Mouse (Mus musculus) WW6 (cell line): ENCODE data around the gene Pwwp2b.

Experiments used
- DNase-seq: peaks from one replicate; pipeline ENCODE4 v3.0.0-alpha.2; 2013; ENCODE audit warnings: low read depth, low spot score

Pwwp2b gene

DNA sequence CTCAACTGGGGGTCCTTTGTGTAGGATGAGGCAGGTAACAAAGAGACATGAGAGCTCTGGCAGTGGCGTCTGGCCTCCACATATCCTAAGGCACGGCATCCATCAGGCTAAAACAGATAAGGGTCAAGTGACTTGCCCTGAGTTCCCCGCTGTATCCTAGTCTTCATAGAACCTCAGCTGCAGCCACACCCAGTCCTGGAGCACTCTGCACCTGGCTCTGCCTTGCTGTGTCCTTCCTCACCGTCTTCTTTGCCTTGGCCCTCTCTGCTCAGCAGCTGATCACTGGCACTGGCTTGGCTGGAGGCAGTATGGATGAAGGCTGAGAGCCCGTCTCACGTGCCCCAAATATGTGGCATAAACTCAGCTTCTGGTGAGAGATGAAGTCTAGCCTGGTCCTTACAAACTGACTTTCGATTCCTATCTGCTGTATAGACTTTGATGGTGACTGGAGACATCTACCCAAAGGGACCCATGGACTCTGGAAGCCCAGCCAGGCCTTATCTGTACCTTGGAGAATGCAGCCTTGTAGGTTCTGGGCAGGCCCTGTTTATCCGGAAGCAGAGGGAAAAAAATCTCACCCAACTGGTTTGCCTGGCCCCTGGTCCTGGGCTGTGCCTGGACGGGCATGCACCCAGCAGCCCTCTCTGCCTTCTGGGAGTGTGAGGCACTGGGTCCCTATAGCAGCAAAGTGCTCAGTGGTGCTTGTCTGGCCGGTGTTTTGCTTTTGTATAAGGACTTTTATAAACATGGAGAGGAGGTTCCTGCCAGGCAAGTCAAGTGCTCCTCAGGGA, 9.7 kb downstream of the Pwwp2b start:
- DNase-seq = no peak

DNA sequence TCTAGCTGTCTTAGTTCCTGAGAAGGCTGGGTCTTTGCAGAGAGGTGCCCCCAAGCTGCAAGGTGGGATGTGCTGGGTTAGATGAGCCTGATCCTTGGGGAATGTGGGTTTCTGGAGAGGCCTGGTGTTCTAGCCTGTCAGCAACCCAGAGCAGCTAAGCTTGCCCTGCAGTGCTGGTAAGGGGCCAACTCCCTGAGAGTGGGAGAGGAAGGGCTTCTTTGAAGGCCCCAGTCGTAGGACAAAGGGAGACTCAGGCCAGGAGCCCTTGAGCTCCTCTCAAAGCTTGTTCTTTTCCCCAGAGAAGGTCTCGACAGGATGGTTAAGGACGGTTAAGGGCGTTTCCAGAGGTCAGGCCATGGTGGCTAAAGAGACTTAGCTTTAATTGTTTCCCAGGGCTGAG, 16.1 kb downstream of the Pwwp2b start:
- no peak for DNase-seq

DNA sequence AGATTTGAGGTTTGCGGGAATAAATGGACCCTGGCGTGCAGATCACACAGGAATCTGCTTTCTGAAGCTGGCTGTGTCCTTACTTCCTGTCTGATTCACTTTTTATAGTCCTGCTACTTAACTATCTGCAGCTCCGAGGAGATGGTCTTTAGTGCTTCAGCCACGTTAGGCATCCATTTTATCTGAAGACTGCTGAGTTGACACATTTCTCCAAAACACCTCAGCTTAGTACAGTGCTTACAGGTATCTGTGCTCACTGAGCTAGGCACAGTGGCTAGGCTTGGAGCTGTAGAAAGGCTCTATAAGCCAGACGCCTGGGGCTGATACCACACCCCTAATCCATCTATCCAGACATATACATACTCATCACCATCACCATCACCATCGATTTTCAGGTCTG, 17.4 kb downstream of the Pwwp2b start:
- no peak for DNase-seq

DNA sequence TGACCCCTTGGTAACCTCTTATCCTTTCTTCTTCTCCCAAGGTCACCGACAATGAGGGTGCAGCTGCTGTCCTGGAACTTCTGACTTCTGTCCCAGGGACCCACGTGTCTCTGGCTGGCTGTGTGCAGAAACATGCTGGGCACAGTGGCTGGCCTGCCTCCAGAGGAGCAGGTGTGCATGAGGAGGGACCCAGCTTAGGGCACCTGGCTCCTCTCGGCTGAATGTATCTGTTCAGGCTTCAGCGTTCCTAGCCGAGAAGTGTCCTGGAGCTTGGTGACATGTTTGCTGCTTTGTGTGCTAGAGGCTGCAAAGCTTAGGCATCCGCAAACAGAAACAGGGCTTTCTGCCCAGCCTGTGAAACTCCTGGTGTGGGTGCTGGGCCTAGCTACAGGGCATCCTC, 18.1 kb downstream of the Pwwp2b start:
- no peak for DNase-seq

DNA sequence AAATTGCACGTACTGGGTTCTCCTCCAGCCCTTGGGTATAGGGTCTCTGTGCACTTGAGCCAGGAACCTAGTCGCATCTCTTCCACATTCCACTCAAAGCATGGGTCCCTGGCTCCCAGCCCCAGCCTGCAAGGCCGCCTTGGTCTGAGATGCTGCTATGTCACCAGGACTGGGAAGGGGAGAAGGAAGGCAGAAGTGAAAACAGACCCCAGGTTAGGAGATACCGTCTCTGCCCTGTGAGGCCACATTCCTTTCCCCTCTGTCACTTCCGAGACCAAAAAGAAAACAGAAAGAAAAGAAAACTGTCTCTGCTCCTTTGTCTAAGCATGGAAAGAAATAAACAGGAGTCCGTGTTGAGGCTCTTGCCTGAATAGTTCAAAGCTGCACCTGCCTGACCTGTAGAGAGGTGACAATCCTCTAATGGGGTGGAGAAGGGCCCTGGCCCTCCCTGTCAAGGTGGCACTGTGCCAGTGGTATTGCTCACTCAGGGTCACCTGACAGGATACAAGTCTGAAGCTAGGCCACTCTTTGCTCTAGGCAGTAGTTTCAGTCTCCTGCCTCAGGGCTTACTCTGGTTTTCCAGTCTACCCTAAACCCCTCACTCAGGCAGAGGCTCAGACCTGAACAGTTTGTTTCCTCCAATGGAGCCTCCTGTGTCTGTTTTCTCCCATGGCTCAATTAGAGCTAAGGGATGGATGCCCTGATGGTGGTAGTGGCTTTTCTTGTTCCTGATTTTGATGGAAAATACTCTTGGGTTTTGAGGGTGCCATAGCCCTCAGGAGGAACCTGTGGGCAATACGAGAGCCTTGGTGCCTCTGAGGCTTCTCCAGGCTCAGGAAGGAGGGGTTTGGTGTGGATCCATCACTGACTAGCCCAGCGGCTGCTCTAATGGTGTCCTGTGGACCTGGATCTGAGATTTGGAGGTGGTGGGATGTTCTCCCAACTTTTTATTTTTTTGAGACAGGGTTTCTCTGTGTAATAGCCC, 18.9 kb downstream of the Pwwp2b start:
- no peak for DNase-seq

DNA sequence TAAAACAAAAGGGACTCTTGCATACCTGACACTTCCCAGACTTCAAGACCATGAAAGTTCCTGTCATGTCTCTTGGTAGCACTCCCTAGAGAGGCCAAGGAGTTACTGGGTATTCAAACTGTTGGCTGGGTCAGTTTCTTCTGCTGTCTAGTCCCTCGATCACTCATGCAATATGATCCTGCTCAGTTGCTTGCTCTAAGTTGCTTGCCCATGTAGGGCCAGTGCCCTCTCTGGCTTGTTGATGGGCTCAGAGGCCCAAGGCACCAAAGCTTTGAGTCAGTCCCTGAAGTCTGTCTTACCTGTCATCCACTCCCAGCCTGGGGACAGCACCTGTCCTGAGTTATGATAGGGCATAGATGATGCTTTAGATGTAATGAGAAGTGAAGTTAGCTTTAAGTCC, 22.5 kb downstream of the Pwwp2b start:
- no peak for DNase-seq

DNA sequence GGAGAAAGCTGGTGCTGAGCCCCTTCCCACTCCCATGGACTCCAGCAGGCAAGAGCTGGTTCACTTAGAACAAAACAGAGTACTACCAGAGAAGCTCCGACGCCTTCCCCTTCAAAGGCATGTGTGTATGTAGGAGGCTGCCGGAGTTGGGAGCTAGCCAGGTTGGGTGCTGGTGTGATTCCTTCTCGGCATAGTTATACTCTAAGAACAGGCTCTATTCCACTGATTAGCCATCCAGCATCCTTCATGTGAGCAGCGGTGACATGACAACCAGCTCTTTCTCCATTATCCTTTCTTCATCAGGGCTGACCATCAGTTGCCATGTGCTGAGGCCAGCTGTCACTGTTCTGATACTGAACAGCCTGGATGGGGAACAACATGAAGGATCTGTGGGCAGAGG, 23.6 kb downstream of the Pwwp2b start:
- no peak for DNase-seq

DNA sequence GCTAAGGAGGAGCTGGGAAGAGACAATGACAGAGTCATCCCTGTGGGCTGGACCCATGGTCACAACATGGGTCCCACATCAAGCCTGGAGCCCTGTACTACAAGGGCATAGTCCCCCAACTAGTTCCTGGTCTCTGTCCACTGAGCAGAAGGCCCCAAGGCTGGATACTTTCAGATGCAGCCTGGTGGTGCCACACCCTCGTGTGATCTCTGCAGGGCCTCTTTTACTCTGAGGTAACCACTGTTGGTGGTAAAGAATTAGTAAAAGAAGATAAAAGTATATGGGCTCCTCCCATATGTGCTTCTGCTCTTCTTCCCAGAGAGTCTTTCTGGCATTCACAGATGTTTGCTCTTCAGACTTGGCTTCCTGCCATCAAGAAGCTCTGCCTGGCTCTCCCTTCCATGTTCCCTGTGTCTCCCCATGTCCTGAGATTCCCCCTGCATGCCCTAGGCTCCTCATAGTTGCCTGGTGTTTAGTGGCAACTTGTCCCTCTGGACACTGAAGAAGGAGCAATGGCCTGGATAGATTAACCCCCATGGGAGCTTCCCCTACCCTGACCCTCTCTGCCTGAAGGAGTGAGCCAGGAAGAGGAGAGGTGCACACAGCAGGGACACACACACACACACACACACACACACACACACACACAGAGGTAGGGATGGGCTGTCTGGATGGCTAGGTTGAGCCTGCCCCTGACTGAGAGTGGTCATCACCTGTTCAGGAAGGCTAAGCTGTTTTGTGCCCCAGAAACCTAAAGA, 24.5 kb downstream of the Pwwp2b start:
- DNase-seq = no peak

DNA sequence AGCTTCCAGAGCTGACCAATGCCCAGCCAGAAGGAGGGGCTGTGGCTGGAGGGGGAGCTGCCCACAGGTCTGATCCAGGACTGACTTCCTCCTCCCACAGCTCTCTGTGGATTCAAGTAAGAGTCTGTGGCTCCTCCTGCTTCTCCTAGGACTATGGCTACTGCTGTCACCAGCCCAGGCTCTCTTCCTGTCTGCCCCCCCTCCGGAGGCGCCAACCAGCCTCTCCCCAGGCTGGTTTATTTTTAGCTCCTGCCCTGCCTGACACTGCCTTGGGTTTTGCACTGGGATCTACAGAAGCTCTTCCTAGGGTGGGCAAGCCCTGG, 25.1 kb downstream of the Pwwp2b start:
- DNase-seq = no peak

DNA sequence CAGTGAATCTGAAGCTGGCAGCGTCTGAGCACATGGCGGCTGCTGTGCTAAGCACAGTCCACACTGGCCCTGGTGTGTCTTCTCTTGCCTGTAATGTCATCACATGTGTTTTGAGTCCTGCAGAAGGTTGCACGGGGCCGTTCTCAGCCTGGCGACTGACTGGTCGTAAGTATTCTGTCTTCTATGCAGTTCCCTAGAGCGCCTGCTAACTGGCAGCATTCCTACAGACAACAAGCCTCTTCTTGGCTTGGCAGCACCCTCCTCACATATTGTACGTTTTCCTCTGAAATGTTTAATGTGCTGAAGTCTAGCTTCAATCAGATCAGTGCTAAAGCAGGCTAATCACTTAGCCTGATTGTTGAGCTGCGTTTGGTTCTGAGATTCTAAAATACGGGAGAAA, 27.3 kb downstream of the Pwwp2b start:
- no peak for DNase-seq

DNA sequence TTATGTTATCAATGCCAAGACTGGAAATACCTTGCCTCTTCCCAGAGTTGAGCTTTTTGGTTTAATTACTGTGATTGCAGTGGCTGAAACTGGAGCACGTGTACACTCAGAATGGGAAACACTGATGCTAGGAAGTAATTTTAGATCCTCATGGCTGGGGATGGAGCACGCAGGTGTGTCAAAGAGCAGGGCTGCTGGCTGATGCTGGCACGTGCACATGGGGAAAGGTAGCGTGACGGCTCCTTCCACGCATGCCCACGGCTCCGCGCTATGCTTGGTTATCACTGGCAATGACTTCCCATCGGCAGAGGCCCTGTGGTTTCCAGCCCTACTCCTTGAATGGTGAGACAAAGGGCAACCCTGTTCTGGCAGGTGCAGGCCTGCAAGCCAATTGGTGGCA, 27.9 kb downstream of the Pwwp2b start:
- DNase-seq = no peak

DNA sequence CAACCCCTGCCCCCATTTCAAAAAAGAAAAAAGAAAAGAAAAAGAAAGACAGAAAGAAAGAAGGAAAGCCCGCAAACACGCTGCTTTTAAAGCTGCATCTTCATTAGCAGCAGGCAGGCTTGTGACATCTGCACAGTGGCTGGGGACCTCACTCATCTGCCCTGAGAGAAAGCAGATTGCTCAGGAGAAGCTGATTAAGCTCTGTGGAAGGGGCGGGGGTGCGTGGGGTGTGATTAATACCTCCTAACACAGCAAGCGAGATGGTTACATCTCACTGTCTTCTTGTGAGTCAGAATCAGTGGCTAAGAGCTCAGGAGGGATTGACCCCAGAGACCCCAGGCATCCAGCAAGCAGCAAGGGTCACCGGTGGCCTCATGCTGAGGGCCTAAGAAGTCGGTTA, 29.3 kb downstream of the Pwwp2b start:
- DNase-seq = no peak

DNA sequence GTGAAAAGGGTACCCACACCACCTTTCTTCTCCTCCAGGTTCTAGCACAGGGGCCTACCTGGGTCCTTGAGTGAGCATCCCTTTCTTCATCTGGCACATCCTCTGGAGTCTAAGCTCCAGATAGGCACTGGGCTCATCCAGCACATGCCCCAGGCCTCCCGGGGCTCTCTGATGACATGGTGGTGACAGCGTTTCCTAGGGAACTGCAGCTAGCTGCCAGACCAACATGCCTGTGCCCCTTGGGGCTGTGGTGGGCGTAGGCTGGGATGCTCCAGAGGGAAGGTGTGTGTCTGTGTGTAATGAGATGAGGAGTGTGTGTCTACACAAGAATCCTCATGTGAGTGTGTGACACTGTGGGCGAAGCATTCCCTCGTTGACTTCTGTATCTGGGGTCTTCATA, 31.3 kb downstream of the Pwwp2b start:
- no peak for DNase-seq

DNA sequence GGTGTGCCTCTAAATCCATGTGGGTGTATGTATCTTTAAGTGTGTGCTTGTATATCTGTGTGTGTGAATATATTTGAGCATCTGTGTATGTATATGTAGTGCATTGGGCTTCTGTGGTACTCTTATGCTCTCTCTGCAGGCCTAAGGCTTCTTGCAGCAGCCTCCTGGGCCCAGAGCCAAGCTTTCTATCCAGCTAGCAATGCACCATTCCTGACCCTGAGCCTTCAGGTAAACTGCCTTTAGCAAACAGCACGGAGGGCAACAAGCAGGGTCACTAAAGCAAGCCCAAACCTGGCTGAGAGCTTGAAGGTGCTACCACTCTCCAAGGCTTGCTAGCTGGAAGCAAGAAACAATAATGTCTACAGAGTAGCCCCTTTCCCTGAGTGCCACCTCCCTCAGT, 31.8 kb downstream of the Pwwp2b start:
- DNase-seq = no peak

DNA sequence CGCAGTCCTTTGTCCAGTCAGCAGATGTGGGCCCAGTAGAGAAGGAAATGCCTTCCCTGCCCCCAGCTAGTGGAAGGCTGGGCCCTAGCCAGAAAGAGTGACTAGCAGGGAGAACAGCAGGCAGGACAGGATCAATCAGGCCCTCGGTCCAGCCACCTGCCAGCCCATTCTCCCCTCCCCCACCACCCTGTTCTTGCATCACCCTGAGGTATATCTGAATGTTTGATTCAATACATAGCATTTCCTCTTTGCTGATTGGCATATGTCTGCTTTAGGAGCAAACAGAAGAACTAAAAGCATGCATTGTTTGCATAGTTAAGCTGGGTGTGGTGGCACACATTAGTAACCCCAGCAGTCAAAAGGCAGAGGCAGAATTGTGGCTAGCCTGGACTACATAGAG, 32.9 kb downstream of the Pwwp2b start:
- DNase-seq = no peak

DNA sequence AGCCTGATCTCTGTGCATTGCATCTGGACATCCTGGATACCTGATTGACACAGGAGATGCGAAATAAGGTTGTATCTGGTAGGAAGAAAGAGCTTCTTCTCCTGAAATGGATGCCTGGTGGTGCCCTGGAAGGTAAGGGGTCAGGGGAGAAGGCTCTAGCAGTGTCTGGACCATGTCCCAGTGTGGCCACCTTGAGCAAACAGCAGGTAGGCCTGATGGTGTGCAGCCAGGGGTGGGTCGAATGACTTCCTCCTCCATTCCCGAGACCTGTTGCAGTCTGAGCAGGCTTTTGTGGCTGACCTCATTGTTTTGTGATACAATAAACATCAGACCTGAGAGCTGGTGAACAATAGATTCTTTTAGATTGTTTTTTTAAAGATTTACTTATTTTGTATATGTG, 33.8 kb downstream of the Pwwp2b start:
- no peak for DNase-seq

DNA sequence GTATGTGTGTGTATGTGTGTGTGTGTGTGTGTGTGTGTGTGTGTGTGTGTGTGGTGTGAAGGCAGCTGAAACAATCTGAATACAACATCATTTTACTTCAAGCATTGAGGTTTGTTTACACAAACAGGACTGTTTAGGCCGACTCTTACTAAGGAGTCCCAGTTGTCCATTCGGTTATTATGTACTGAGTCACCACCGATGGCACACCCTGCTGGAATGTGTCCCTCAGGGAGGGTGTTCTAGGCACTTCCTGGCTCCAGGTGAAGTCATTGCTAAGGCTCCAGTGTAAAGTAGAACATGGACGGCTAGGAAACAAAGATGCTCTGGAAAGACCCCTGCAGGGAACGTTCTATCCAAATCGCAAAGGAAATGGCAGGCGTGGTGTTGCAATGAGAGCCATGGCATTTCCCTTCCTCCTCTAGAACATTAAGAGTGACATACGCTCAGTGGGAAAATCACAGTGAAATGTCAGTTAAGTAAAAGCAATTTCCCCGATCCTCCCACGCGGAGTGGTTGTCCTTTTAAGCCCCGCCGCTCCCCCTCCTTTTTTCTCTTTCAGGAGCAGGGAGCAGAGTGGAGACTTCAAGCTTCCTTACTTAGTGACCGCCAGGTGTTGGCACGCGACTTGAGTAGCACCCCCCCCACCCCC, 37.1 kb downstream of the Pwwp2b start:
- DNase-seq = no peak

DNA sequence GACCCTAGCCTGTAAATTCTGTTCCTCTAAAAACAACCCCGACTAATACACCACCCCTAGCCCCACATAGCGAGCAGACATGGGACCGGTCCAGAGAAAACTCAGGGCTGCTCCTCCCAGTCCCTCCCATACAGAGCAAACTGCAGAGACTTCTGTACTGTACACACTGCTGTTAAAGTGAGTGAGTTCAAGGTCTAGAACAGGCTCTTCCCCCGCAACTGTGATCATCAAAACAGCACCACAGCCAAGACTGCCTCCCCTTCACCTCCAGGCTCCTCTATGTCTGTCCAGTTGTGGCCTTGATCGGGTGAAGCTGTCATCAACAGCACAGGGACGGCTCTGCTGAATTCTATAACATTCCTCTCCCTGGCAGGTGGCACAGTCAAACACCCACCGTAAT, 40.3 kb downstream of the Pwwp2b start:
- no peak for DNase-seq

DNA sequence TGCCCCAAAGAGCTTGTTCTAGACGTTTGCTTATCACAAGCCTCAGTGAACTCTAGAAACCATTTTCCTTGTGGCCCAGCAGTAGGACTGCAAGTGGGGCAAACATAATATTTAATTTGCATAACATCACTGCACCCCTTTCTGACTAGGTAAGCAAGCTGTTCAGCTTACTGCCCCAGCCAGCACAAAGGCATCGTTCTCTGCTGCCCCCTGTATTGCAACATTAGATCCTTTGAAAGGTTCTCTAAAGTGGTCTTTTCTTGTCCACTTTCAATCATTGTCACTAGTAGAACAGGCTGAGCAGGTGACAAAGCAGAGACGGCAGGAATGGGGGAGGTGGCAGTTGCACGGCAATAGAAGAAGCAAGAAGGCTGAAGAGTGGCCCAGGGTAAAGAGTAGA, 45.1 kb downstream of the Pwwp2b start:
- DNase-seq = no peak

DNA sequence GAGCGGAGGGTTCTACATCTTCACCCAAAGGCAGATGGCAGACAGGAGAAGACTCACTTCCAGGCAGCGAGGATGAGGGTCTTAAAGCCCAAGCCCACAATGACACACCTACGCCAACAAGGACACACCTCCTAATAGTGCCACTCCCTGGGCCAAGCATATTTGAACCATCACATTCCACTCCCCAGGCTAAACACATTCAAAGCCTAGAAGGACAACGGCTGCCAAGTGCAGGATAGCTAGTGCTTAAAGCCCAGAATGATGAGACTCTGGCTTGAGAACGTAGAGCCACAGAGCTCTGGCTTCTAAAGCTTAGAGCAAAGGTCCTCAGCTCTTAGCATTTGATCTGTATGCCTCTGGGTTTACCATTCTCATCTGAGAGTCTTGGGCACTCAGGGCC, 45.8 kb downstream of the Pwwp2b start:
- DNase-seq = no peak

DNA sequence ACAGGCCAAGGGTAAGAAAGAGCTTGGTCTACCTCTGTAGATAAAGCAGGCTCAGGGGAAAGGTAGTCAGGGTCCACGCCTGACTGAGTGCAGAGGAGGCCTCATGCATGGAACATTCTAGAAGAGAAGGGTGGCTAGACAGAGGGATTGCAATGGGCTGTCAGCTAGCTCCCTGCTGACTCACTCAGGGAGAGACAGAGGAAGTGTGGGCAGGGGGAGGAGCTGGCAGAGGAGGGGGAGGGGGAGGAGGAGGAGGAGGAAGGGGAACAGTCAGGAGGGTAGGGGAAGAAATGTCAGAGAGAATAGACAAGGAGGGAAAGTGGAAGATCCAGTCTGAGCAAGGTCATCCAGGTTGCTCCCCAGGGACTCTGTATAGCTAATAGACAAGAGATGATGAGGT, 47.4 kb downstream of the Pwwp2b start:
- DNase-seq = no peak

DNA sequence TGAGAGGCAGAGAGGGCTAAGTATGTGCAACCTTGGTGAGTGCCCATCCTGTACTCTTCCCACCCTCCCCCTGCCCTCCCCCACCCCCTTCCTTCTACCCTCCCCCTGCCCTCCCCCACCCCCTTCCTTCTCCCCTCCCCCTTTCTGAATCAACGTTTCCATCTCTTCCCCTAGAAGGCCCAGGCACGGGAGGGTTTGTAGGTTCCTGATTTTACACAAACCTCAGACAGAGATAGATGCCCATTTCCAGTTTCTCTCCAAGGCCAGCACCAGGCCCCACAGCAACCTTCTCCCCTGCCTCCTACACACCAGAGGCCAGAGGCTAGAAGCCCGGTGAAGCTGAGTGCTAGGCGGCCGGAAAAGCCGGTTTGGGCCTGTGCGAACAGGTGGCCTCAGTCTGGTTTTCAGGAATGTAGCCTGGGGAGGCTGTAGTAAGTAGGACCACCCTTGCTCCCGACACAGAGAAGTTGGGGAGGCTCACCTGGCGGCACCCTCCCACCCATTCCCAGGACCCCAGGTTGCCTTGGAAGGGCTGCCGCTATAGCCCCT, 48.3 kb downstream of the Pwwp2b start:
- no peak for DNase-seq
